31 mouse cellular contexts compared by ENCODE assay signal in genomic region chr5:115586780-115587179, GRCm38 (mm10).
"Had no signal": no experiment of that assay in that cellular context is flagged by ENCODE, and none has a peak within 500 bp of the region (broad histone marks: within the 10 kb centered on the region; RNA-seq: fewer than 3 reads in every experiment).

No protein-coding gene starts in this region.

- ATAC-seq: liver, embryonic 12.5 days; liver, postnatal 0 days; lung, postnatal 0 days; midbrain, embryonic 13.5 days; midbrain, embryonic 15.5 days; midbrain, embryonic 16.5 days had no signal

- H3K27me3 ChIP-seq: limb, embryonic 12.5 days; limb, embryonic 13.5 days; limb, embryonic 15.5 days; liver, embryonic 12.5 days; liver, embryonic 13.5 days; liver, embryonic 15.5 days; lung, embryonic 15.5 days; megakaryocyte, embryonic 14.5 days; midbrain, embryonic 12.5 days; midbrain, embryonic 13.5 days; midbrain, embryonic 15.5 days; neural tube, embryonic 12.5 days; neural tube, embryonic 13.5 days had no signal

- H3K27ac ChIP-seq: limb, embryonic 10.5 days; limb, embryonic 12.5 days; limb, embryonic 13.5 days; limb, embryonic 15.5 days; liver, embryonic 12.5 days; liver, embryonic 13.5 days; liver, embryonic 14.5 days; liver, embryonic 15.5 days; lung, embryonic 15.5 days; macrophage; midbrain, embryonic 10.5 days; midbrain, embryonic 12.5 days; midbrain, embryonic 13.5 days; midbrain, embryonic 15.5 days; neural tube, embryonic 12.5 days; neural tube, embryonic 13.5 days had no signal

- H3K9ac ChIP-seq: limb, embryonic 12.5 days; limb, embryonic 13.5 days; limb, embryonic 15.5 days; liver, embryonic 12.5 days; liver, embryonic 13.5 days; liver, embryonic 14.5 days; liver, embryonic 15.5 days; liver, postnatal 0 days; lung, embryonic 14.5 days; lung, embryonic 15.5 days; midbrain, embryonic 12.5 days; midbrain, embryonic 13.5 days; midbrain, embryonic 15.5 days; neural tube, embryonic 12.5 days; neural tube, embryonic 13.5 days had no signal

- H3K9me3 ChIP-seq: limb, embryonic 10.5 days; liver, embryonic 15.5 days had no signal

- DNase-seq: left cerebral cortex, postnatal 4 days; liver; liver, embryonic 13.5 days; liver, postnatal 0 days; lung, adult 18-20 months; lung, adult 2 months; lung, embryonic 14.5 days; lung, postnatal 10 days; lung, postnatal 14 days; lung, postnatal 36 days; lung, postnatal 4 days had no signal

- H3K4me3 ChIP-seq: limb, embryonic 10.5 days; limb, embryonic 12.5 days; limb, embryonic 13.5 days; limb, embryonic 15.5 days; liver, embryonic 12.5 days; liver, embryonic 13.5 days; liver, embryonic 15.5 days; lung, embryonic 15.5 days; megakaryocyte, embryonic 14.5 days; midbrain, embryonic 10.5 days; midbrain, embryonic 12.5 days; midbrain, embryonic 13.5 days; midbrain, embryonic 15.5 days; neural tube, embryonic 12.5 days; neural tube, embryonic 13.5 days had no signal

- H3K4me1 ChIP-seq: limb, embryonic 10.5 days; limb, embryonic 12.5 days; limb, embryonic 13.5 days; limb, embryonic 15.5 days; liver, embryonic 12.5 days; liver, embryonic 15.5 days; lung, embryonic 15.5 days; midbrain, embryonic 10.5 days; midbrain, embryonic 12.5 days; midbrain, embryonic 13.5 days; midbrain, embryonic 15.5 days; neural tube, embryonic 12.5 days; neural tube, embryonic 13.5 days had no signal

- H3K4me2 ChIP-seq: limb, embryonic 12.5 days; limb, embryonic 13.5 days; limb, embryonic 15.5 days; liver, embryonic 11.5 days; liver, embryonic 12.5 days; liver, embryonic 13.5 days; liver, embryonic 15.5 days; lung, embryonic 14.5 days; lung, embryonic 15.5 days; midbrain, embryonic 11.5 days; midbrain, embryonic 12.5 days; midbrain, embryonic 13.5 days; midbrain, embryonic 15.5 days; neural tube, embryonic 12.5 days; neural tube, embryonic 13.5 days had no signal
